Mouse (Mus musculus) heart, adult 2 months (tissue): ENCODE measurements around the gene Hs6st3. TPM values are rescaled to one million over a fixed set of nuclear protein-coding genes. Genes with fewer than 3 reads are reported as not detected.

Source experiments
- DNase-seq, 2 experiments: peaks; one replicate each; pipeline ENCODE4 v3.0.0; 2021
- H3K27ac ChIP-seq: fragments of 200-600 bp; 2 replicates; pipeline ENCODE4 v1.8.1; 2022
- H3K27me3 ChIP-seq: fragments of 200-500 bp; 2 replicates; pipeline ENCODE4 v1.6.1; 2012; ENCODE audit warnings: mild to moderate bottlenecking, low read length, inconsistent platforms, mixed read lengths; ENCODE audit not compliant: control insufficient read depth, insufficient read depth
- H3K36me3 ChIP-seq: fragments of 200-500 bp; 2 replicates; pipeline ENCODE4 v1.6.1; 2012; ENCODE audit warnings: low read length, inconsistent platforms; ENCODE audit not compliant: control insufficient read depth, insufficient read depth
- H3K4me1 ChIP-seq: fragments of 200-500 bp; 2 replicates; pipeline ENCODE4 v1.6.1; 2011; ENCODE audit warnings: low read length; ENCODE audit not compliant: control insufficient read depth, insufficient read depth
- H3K4me3 ChIP-seq: fragments of 200-600 bp; 2 replicates; pipeline ENCODE4 v1.8.1; 2022
- H3K79me2 ChIP-seq: fragments of 200-500 bp; replicated peaks from 2 replicates; pipeline ENCODE4 v1.6.1; 2012; ENCODE audit warnings: mild to moderate bottlenecking, inconsistent platforms, low read length, moderate library complexity, mixed read lengths; ENCODE audit not compliant: control insufficient read depth, insufficient read depth
- H3K9ac ChIP-seq: fragments of 200-500 bp; 2 replicates; pipeline ENCODE4 v1.6.1; 2012; ENCODE audit warnings: low read depth, mild to moderate bottlenecking, control low read depth, inconsistent platforms, low read length, mixed read lengths
- CTCF ChIP-seq: fragments of 200-600 bp; IDR thresholded peaks from 2 replicates; pipeline ENCODE4 v1.8.1; 2022; ENCODE audit warnings: antibody characterized with exemption, mild to moderate bottlenecking, moderate library complexity
- EP300 ChIP-seq: fragments of 200-500 bp; IDR thresholded peaks from 2 replicates; pipeline ENCODE4 v1.6.1; 2011; ENCODE audit warnings: low read depth, low read length, control low read depth; ENCODE audit not compliant: insufficient read depth
- POLR2A ChIP-seq: fragments of 200-500 bp; IDR thresholded peaks from 2 replicates; pipeline ENCODE4 v1.6.1; 2011; ENCODE audit warnings: mild to moderate bottlenecking, low read depth, low read length, control low read depth; ENCODE audit not compliant: insufficient read depth
- WGBS: fragments of 180-500 bp; shearing (Covaris S2); methylation state at CpG from one replicate; pipeline ENCODE4 v1.1.7; 2018; 5-methylcytosine and 5-hydroxymethylcytosine counted together
- intact Hi-C: fragments of 180-260 bp; cut with DNase I; formaldehyde crosslinking; loops from one replicate; pipeline ENCODE4 v1.15.1; 2025
- long read RNA-seq: library from polyadenylated mRNA; stranded (forward); transcript quantifications from one replicate; pipeline ENCODE4 v2.0.0, GENCODE M21; 2021
- polyA plus RNA-seq: library from polyadenylated mRNA; depleted of rRNA; stranded (reverse); fragments of >200 nt; gene quantifications from 2 replicates; pipeline ENCODE4 v1.2.3, GENCODE M21; 2012; rRNA removed
- total RNA-seq, 2 experiments: library from RNA; stranded (reverse); gene quantifications; 2 replicates each; pipeline ENCODE4 v1.2.3; 2021

Hs6st3 gene
- total RNA-seq (not detected), polyA plus RNA-seq (not detected in 2 replicates)
- long read RNA-seq: 0 reads

GRCm38 (mm10) chr14:119137906-119138785 lies at the start of gene Hs6st3:
Gene Hs6st3 (plus strand): TSS chr14:119138341.
- Histone ChIP-seq H3K79me2 (no peaks in the 10 kb centered on the region), H3K36me3 (no peaks in the 10 kb centered on the region), H3K4me3 (peak within 1 kb of the TSS; percentile 46), H3K27me3 (peaks cover 18% of the 10 kb centered on the region), H3K9ac (no peak within 1 kb of the TSS), H3K27ac (no peak within 1 kb of the TSS), H3K4me1 (no peaks in the 10 kb centered on the region)
- peak; percentile 2 to 17 for DNase-seq
- under 1% methylated on average over 100 of the region's 100 CpGs for WGBS
- no peak for TF ChIP-seq CTCF
- no peak for TF ChIP-seq EP300
- TF ChIP-seq POLR2A: no peak
- intact Hi-C loops: no loop called here

- Histone ChIP-seq H3K4me1 (no peaks in the 10 kb centered on the region), H3K27me3 (no peaks in the 10 kb centered on the region), H3K36me3 (no peaks in the 10 kb centered on the region), H3K27ac (no peak within 1 kb of the TSS), H3K9ac (peak within 1 kb of the TSS; percentile 84), H3K79me2 (no peaks in the 10 kb centered on the region), H3K4me3 (peak within 1 kb of the TSS; percentile 73)
- WGBS: under 1% methylated on average over 69 of the region's 72 CpGs
- peak; percentile 80 to 82 for DNase-seq
- TF ChIP-seq EP300: no peak
- TF ChIP-seq CTCF: peak; percentile 67
- TF ChIP-seq POLR2A: no peak
- intact Hi-C loops: loop anchor here (5.0 kb wide), 1 partner anchor 753 kb away; no protein-coding TSS in a partner anchor
Observed at GRCm38 (mm10) chr14:119098851-119099569, 39.1 kb upstream of the Hs6st3 start, which contains the start of gene Uggt2. Gene Uggt2 (minus strand): TSS chr14:119099430.

- Histone ChIP-seq H3K27me3 (no peaks in the 10 kb centered on the region), H3K36me3 (no peaks in the 10 kb centered on the region), H3K4me3 (peak overlapping the region; percentile 73), H3K4me1 (no peaks in the 10 kb centered on the region), H3K27ac (no peak overlapping the region), H3K79me2 (no peaks in the 10 kb centered on the region), H3K9ac (peak overlapping the region; percentile 84)
- 5% methylated on average over 13 of the region's 13 CpGs for WGBS
- intact Hi-C loops: loop anchor here (5.0 kb wide), 1 partner anchor 753 kb away; no protein-coding TSS in a partner anchor
- DNase-seq: no peak
- TF ChIP-seq CTCF (no peak), EP300 (no peak), POLR2A (no peak)
Observed at GRCm38 (mm10) chr14:119099570-119099891, 38.6 kb upstream of the Hs6st3 start.

GRCm38 (mm10) chr14:119107591-119107990 lies 30.6 kb upstream of the Hs6st3 start:
- intact Hi-C loops: no loop called here
- no peaks in the 10 kb centered on the region for H3K79me2 ChIP-seq
- no peak overlapping the region for H3K9ac ChIP-seq
- no peak overlapping the region for H3K27ac ChIP-seq
- H3K4me1 ChIP-seq: no peaks in the 10 kb centered on the region
- TF ChIP-seq CTCF (no peak), EP300 (no peak), POLR2A (no peak)
- DNase-seq: no peak
- no peaks in the 10 kb centered on the region for H3K36me3 ChIP-seq
- no peak overlapping the region for H3K4me3 ChIP-seq
- H3K27me3 ChIP-seq: no peaks in the 10 kb centered on the region
- WGBS: 83% methylated on average over 8 of the region's 8 CpGs

GRCm38 (mm10) chr14:119108776-119109301 lies 29.3 kb upstream of the Hs6st3 start:
- WGBS: 52% methylated on average over 7 of the region's 7 CpGs
- no peak overlapping the region for H3K9ac ChIP-seq
- intact Hi-C loops: no loop called here
- H3K27ac ChIP-seq: no peak overlapping the region
- H3K4me3 ChIP-seq: no peak overlapping the region
- no peak for DNase-seq
- TF ChIP-seq CTCF (no peak), EP300 (no peak), POLR2A (no peak)
- H3K4me1 ChIP-seq: no peaks in the 10 kb centered on the region
- no peaks in the 10 kb centered on the region for H3K27me3 ChIP-seq
- H3K36me3 ChIP-seq: no peaks in the 10 kb centered on the region
- no peaks in the 10 kb centered on the region for H3K79me2 ChIP-seq

GRCm38 (mm10) chr14:119109776-119110218 lies 28.3 kb upstream of the Hs6st3 start:
- H3K4me3 ChIP-seq: no peak overlapping the region
- TF ChIP-seq CTCF (no peak), POLR2A (no peak)
- no peaks in the 10 kb centered on the region for H3K4me1 ChIP-seq
- no peak for DNase-seq
- 78% methylated on average over 3 of the region's 3 CpGs for WGBS
- no peaks in the 10 kb centered on the region for H3K36me3 ChIP-seq
- no peak overlapping the region for H3K9ac ChIP-seq
- H3K79me2 ChIP-seq: no peaks in the 10 kb centered on the region
- no peaks in the 10 kb centered on the region for H3K27me3 ChIP-seq
- no peak overlapping the region for H3K27ac ChIP-seq
- intact Hi-C loops: no loop called here
